Mouse (Mus musculus) midbrain, postnatal 0 days (tissue): ENCODE data around the gene Cst13. TPM values are rescaled to one million over a fixed set of nuclear protein-coding genes. Genes with fewer than 3 reads are reported as not detected.

ENCODE experiments used
- ATAC-seq: fragments of 200-750 bp; cut with Nextera tagmentation; 2 replicates; pipeline ENCODE4 v1.8.0; 2017; ENCODE audit warnings: moderate number of reproducible peaks, mild to moderate bottlenecking, moderate TSS enrichment, moderate library complexity; ENCODE audit not compliant: low FRiP score
- DNase-seq: peaks from one replicate; pipeline ENCODE4 v3.0.0-alpha.2; 2015; ENCODE audit warnings: low spot score
- H3K27ac ChIP-seq: fragments of 300-500 bp; sonication (generic); 2 replicates; pipeline ENCODE4 v1.5.1; 2014; ENCODE audit warnings: low read depth, mild to moderate bottlenecking, low read length, mixed read lengths
- H3K27me3 ChIP-seq: fragments of 300-500 bp; sonication (generic); 2 replicates; pipeline ENCODE4 v1.6.1; 2014; ENCODE audit warnings: low read length, control low read depth, mixed read lengths; ENCODE audit not compliant: insufficient read depth
- H3K36me3 ChIP-seq: fragments of 300-500 bp; sonication (generic); 2 replicates; pipeline ENCODE4 v1.6.1; 2014; ENCODE audit warnings: low read length, control low read depth, mixed read lengths; ENCODE audit not compliant: insufficient read depth
- H3K4me1 ChIP-seq: fragments of 300-500 bp; sonication (generic); 2 replicates; pipeline ENCODE4 v1.6.1; 2014; ENCODE audit warnings: mild to moderate bottlenecking, control low read depth, antibody characterized with exemption, low read length, mixed read lengths; ENCODE audit not compliant: insufficient read depth
- H3K4me2 ChIP-seq: fragments of 300-500 bp; sonication (generic); 2 replicates; pipeline ENCODE4 v1.6.1; 2014; ENCODE audit warnings: low read depth, mild to moderate bottlenecking, low read length, mixed read lengths; ENCODE audit not compliant: poor library complexity, severe bottlenecking
- H3K4me3 ChIP-seq: fragments of 300-500 bp; sonication (generic); 2 replicates; pipeline ENCODE4 v1.5.1; 2014; ENCODE audit warnings: low read depth, mild to moderate bottlenecking, low read length, moderate library complexity
- H3K9ac ChIP-seq: fragments of 300-500 bp; sonication (generic); replicated peaks from 2 replicates; pipeline ENCODE4 v1.6.1; 2014; ENCODE audit warnings: mild to moderate bottlenecking, low read length, moderate library complexity, mixed read lengths; ENCODE audit not compliant: poor library complexity, severe bottlenecking
- H3K9me3 ChIP-seq: fragments of 300-500 bp; sonication (generic); 2 replicates; pipeline ENCODE4 v1.6.1; 2016; ENCODE audit warnings: low read length, control low read depth
- CTCF ChIP-seq: IDR thresholded peaks from 2 replicates; pipeline ENCODE4 v1.5.1; 2016; ENCODE audit warnings: antibody characterized with exemption, mild to moderate bottlenecking
- WGBS: fragments of 180-500 bp; shearing (Covaris S2); extraction: QIAGEN DNeasy Blood & Tissue Kit; methylation state at CpG from one replicate; pipeline ENCODE4 v1.1.7; 2014; 5-methylcytosine and 5-hydroxymethylcytosine counted together
- polyA plus RNA-seq: library from polyadenylated mRNA; unstranded; fragments of >200 nt; fragmentation: Nextera tagmentation; extraction: Ambion mirVana; gene quantifications from 2 replicates; pipeline ENCODE4 v1.2.1, GENCODE M21; 2015
- total RNA-seq: library from RNA; depleted of rRNA; stranded (reverse); fragments of >200 nt; gene quantifications from 2 replicates; pipeline ENCODE4 v1.2.3, GENCODE M21; 2014

The Cst13 gene
- total and polyA plus RNA-seq, 2 experiments from 2014 or later = not detected

DNA sequence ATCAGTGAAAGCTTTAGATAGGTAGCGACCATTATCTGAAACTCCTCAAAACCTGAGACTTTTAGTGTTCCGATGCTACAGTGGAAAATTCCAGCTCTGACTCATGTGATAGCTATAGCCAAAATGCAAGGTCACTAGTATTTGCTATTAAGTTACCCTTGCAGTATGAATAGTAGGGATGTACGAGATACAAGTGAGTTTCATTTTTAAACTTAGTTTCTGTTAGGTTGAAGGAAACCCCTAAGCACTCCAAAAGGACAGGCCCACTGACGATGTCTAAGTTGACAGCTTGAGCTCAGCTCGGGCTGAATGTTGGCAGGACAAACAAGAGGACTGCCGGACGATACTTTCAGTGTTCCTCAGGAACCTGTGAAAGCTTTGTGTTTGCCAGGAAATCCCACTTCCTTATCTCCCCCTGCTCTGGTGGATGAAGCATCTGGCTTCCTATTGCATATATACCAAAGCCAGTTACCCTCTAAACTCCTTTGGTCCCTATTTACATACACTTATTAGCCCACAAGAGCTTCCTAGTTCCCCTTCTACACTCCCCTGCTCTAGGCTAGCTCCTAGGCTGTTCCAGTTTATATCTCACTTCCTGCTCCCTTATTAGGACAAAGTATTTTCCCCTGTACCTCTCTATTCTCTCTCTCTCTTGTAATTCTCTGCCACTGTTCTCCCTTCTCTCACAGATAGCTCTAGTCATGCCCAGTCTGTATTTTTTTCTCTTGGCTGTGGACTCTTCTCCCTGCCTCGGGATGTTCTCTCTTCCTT lies 36.9 kb downstream of the Cst13 start:
- Histone ChIP-seq H3K4me3 (no peak overlapping the region), H3K36me3 (no peaks in the 10 kb centered on the region), H3K4me1 (no peaks in the 10 kb centered on the region), H3K9ac (no peak overlapping the region), H3K27ac (no peak overlapping the region), H3K4me2 (no peak overlapping the region), H3K9me3 (no peaks in the 10 kb centered on the region), H3K27me3 (no peaks in the 10 kb centered on the region)
- no peak for ATAC-seq
- no peak for DNase-seq
- TF ChIP-seq CTCF = no peak
- WGBS = 74% methylated on average over 8 of the region's 8 CpGs

DNA sequence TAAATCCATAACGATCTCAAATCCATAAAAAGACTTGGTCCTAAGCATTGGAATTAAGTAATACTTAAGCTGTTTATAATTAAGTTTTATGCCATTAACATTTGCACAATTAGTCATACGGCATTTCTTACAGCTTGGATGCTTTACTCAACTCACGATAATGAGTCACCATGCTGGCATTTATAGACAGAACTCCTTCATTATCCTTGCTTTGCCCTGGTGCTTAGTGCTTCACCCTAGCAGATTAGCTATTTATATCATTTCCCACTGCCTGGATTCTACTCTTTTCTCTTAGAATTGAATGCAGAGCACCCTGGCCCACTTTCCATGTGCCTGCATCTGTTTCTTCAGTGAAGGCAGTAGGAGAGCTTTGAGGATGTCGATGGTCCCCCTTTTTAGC lies 37.6 kb downstream of the Cst13 start:
- Histone ChIP-seq H3K36me3 (no peaks in the 10 kb centered on the region), H3K9me3 (no peaks in the 10 kb centered on the region), H3K4me1 (no peaks in the 10 kb centered on the region), H3K9ac (no peak overlapping the region), H3K4me2 (no peak overlapping the region), H3K27me3 (no peaks in the 10 kb centered on the region), H3K4me3 (no peak overlapping the region), H3K27ac (no peak overlapping the region)
- WGBS = 85% methylated on average over 4 of the region's 4 CpGs
- ATAC-seq = no peak
- TF ChIP-seq CTCF = no peak
- DNase-seq = no peak

GRCm38 (mm10) chr2:148860993-148861392 lies 41.1 kb downstream of the Cst13 start:
- no peak for TF ChIP-seq CTCF
- H3K4me1 ChIP-seq = no peaks in the 10 kb centered on the region
- H3K9ac ChIP-seq = no peak overlapping the region
- ATAC-seq = no peak
- H3K4me3 ChIP-seq = no peak overlapping the region
- no peak overlapping the region for H3K4me2 ChIP-seq
- 74% methylated on average over 4 of the region's 4 CpGs for WGBS
- no peaks in the 10 kb centered on the region for H3K27me3 ChIP-seq
- no peaks in the 10 kb centered on the region for H3K36me3 ChIP-seq
- H3K27ac ChIP-seq = no peak overlapping the region
- H3K9me3 ChIP-seq = no peaks in the 10 kb centered on the region
- no peak for DNase-seq

DNA sequence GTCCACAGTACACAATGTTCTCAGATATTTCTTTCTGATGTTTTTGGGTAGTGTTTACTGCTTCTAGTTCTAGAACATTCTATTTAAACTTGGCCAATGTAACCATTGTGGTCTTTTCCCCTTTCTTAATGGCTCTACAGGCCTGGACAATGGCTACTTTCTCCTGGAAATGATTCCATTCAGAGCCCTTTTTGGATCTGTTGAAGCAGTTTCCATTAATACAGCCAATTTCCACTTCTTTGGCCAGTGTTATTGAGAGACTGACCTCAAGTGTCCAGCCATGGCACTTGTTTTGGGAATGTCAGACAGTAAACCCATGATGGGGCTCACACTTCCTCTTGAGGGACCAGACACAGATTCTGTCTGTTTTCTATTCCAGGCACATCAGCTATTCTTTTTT lies 41.8 kb downstream of the Cst13 start:
- Histone ChIP-seq H3K9me3 (no peaks in the 10 kb centered on the region), H3K36me3 (no peaks in the 10 kb centered on the region), H3K9ac (no peak overlapping the region), H3K4me2 (no peak overlapping the region), H3K27ac (no peak overlapping the region), H3K4me3 (no peak overlapping the region), H3K4me1 (no peaks in the 10 kb centered on the region), H3K27me3 (no peaks in the 10 kb centered on the region)
- TF ChIP-seq CTCF = no peak
- DNase-seq = peak; percentile 42
- no peak for ATAC-seq

DNA sequence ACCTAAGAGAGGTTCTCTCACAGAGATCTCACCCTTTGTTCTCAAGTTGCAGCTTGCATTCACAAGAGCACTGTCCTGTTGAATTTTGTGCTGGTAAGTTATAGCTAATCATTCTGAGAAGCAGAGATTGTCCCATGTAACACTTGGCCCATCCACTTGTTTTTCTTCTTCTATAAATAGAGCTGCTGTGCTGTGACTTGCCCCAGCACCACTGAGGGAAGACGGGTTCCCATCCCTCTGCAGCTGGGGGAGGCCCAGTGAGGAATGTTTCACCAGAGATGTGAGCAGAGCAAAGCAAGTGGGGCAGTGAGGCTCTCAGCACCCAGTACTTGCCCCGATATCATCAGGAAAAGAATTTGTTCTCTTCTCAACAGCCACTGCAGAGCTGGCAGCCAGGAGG lies 45.1 kb downstream of the Cst13 start, which contains the start of gene 9230104L09Rik:
Gene 9230104L09Rik, minus strand, starts transcription at position 73 of the 400 bp plus-strand sequence.
- no peak within 1 kb of the TSS for H3K4me3 ChIP-seq
- no peak within 1 kb of the TSS for H3K9ac ChIP-seq
- WGBS = 76% methylated on average over 2 of the region's 2 CpGs
- no peak for ATAC-seq
- no peaks in the 10 kb centered on the region for H3K36me3 ChIP-seq
- no peak for DNase-seq
- no peaks in the 10 kb centered on the region for H3K27me3 ChIP-seq
- no peak for TF ChIP-seq CTCF
- H3K4me2 ChIP-seq = no peak within 1 kb of the TSS
- no peak within 1 kb of the TSS for H3K27ac ChIP-seq
- no peaks in the 10 kb centered on the region for H3K9me3 ChIP-seq
- no peaks in the 10 kb centered on the region for H3K4me1 ChIP-seq

DNA sequence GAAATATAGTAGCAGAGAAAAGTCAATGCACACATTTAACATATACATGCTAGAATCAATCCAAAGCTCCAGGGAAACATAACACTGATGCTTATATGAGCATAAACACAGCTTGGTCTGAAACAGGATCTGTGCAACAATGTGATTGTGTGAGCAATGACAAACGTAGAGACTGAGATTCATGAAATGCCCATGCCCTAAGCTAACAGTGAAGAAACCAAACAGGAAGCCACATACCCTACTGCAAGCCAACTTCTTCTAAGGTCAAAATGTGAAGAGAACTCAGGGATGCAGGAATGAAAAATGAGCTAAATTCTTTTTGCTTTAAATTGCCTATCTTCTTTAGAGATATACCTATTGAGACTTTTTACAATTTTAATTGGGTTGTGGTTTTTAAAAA lies 49.1 kb downstream of the Cst13 start:
- no peak for DNase-seq
- no peak for TF ChIP-seq CTCF
- H3K4me2 ChIP-seq = no peak overlapping the region

More for the DNA sequence above, 49.1 kb downstream of the Cst13 start:
- no peaks in the 10 kb centered on the region for H3K27me3 ChIP-seq
- H3K4me3 ChIP-seq = no peak overlapping the region
- H3K9me3 ChIP-seq = no peaks in the 10 kb centered on the region
- 85% methylated on average over 1 of the region's 1 CpGs for WGBS
- no peak for ATAC-seq
- no peak overlapping the region for H3K9ac ChIP-seq
- H3K27ac ChIP-seq = no peak overlapping the region
- H3K4me1 ChIP-seq = peaks cover 18% of the 10 kb centered on the region
- H3K36me3 ChIP-seq = peaks cover 10% of the 10 kb centered on the region
